Mouse (Mus musculus): ENCODE measurements around the gene Atg5.

- no peak for TF ChIP-seq CTCF (IDR thresholded peaks at IDR 0.05; ENCODE audit: extremely low read depth, insufficient read depth, low read length)
- no peak for TF ChIP-seq POLR2A (IDR thresholded peaks at IDR 0.05; ENCODE audit: extremely low read depth, insufficient read depth, low read length)
These were observed 54.0 kb downstream of the Atg5 start for GRCm38 (mm10) chr10:44322166-44322565.
